Mouse (Mus musculus) forebrain, embryonic 12.5 days (tissue): ENCODE measurements at regions not wholly inside any gene's neighbourhood (a gene's known extent, or its start where the extent isn't known, plus 50 kb on each side); places are given as distances from the start of the nearest gene placed in this dataset.

ENCODE experiments used
- ATAC-seq: fragments of 200-750 bp; cut with Nextera tagmentation; 2 replicates; pipeline ENCODE4 v1.8.0; 2017; ENCODE audit warnings: moderate TSS enrichment; ENCODE audit not compliant: low FRiP score
- H3K27ac ChIP-seq: fragments of 300-500 bp; sonication (generic); 2 replicates; pipeline ENCODE4 v1.5.1; 2016; ENCODE audit warnings: mild to moderate bottlenecking
- H3K27me3 ChIP-seq: fragments of 300-500 bp; sonication (generic); 2 replicates; pipeline ENCODE4 v1.6.1; 2016; ENCODE audit warnings: mild to moderate bottlenecking
- H3K36me3 ChIP-seq: fragments of 300-500 bp; sonication (generic); replicated peaks from 2 replicates; pipeline ENCODE4 v1.6.1; 2016; ENCODE audit warnings: mild to moderate bottlenecking
- H3K4me1 ChIP-seq: fragments of 300-500 bp; sonication (generic); 2 replicates; pipeline ENCODE4 v1.6.1; 2016
- H3K4me2 ChIP-seq: fragments of 300-500 bp; sonication (generic); 2 replicates; pipeline ENCODE4 v1.6.1; 2016; ENCODE audit warnings: mild to moderate bottlenecking, moderate library complexity
- H3K4me3 ChIP-seq: fragments of 300-500 bp; sonication (generic); replicated peaks from 2 replicates; pipeline ENCODE4 v1.5.1; 2016; ENCODE audit warnings: mild to moderate bottlenecking
- H3K9ac ChIP-seq: fragments of 300-500 bp; sonication (generic); 2 replicates; pipeline ENCODE4 v1.6.1; 2016; ENCODE audit warnings: mild to moderate bottlenecking
- H3K9me3 ChIP-seq: fragments of 300-500 bp; sonication (generic); 2 replicates; pipeline ENCODE4 v1.6.1; 2016
- WGBS: fragments of 180-500 bp; shearing (Covaris S2); methylation state at CpG from one replicate; pipeline ENCODE4 v1.1.7; 2016; 5-methylcytosine and 5-hydroxymethylcytosine counted together

- no peak for ATAC-seq
- Histone ChIP-seq H3K36me3 (no peaks in the 10 kb centered on the region), H3K9me3 (no peaks in the 10 kb centered on the region), H3K27ac (no peak overlapping the region), H3K4me1 (no peaks in the 10 kb centered on the region), H3K9ac (no peak overlapping the region), H3K27me3 (no peaks in the 10 kb centered on the region), H3K4me2 (no peak overlapping the region), H3K4me3 (no peak overlapping the region)
- WGBS: 90% methylated on average over 2 of the region's 2 CpGs
These were observed 155.2 kb upstream of the Trp63 start for GRCm38 (mm10) chr16:25528313-25528712.

- ATAC-seq: no peak
- WGBS: 91% methylated on average over 1 of the region's 1 CpGs
These were observed 153.9 kb upstream of the Trp63 start for GRCm38 (mm10) chr16:25529681-25530080.

GRCm38 (mm10) chr16:25531761-25532336 lies 151.7 kb upstream of the Trp63 start:
- no peak overlapping the region for H3K9ac ChIP-seq
- WGBS: 78% methylated on average over 4 of the region's 4 CpGs
- ATAC-seq: no peak
- no peaks in the 10 kb centered on the region for H3K4me1 ChIP-seq
- H3K4me2 ChIP-seq: no peak overlapping the region
- no peak overlapping the region for H3K27ac ChIP-seq
- H3K36me3 ChIP-seq: no peaks in the 10 kb centered on the region
- H3K27me3 ChIP-seq: no peaks in the 10 kb centered on the region
- H3K4me3 ChIP-seq: no peak overlapping the region
- H3K9me3 ChIP-seq: no peaks in the 10 kb centered on the region

More at GRCm38 (mm10) chr16:25529681-25530080, 153.9 kb upstream of the Trp63 start:
- no peak overlapping the region for H3K4me2 ChIP-seq
- no peaks in the 10 kb centered on the region for H3K4me1 ChIP-seq
- no peak overlapping the region for H3K9ac ChIP-seq
- no peaks in the 10 kb centered on the region for H3K9me3 ChIP-seq
- H3K4me3 ChIP-seq: no peak overlapping the region
- H3K27ac ChIP-seq: no peak overlapping the region
- no peaks in the 10 kb centered on the region for H3K36me3 ChIP-seq
- no peaks in the 10 kb centered on the region for H3K27me3 ChIP-seq

DNA sequence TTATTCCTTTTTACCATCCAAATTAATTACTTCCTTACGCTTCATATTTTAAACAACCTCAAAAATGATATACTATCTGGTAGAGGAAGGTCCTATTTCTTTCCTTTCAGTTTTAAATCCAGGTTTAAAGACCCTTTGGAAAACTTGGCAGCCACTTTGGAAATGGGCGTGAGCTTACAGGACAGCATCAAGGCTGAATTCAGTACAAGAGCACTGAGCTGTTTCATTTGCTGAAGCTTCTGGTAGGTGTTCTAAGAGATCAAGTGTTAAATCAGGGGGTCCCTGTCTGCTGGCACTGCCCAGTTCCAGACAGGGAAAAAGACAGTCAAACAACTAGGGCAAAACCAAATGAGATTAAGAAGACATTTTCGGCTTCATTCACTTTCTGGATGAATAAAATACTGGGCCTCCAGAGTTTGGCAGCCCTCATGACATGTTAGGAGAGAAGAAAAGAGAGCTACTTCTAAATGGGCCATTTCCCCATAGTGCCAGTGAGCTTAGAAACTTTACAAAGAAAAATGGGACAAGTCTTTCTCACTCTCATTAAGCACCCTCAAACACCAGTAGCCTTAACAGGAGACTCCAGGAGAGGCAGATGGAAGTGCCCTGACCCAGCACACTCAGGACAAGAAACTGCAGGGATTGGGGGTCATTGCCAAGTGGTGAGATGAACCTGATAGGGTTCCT lies 150.9 kb upstream of the Trp63 start:
- Histone ChIP-seq H3K27me3 (no peaks in the 10 kb centered on the region), H3K4me1 (no peaks in the 10 kb centered on the region), H3K27ac (no peak overlapping the region), H3K36me3 (no peaks in the 10 kb centered on the region), H3K4me3 (no peak overlapping the region), H3K4me2 (no peak overlapping the region), H3K9me3 (no peaks in the 10 kb centered on the region), H3K9ac (no peak overlapping the region)
- no peak for ATAC-seq
- 87% methylated on average over 3 of the region's 3 CpGs for WGBS

GRCm38 (mm10) chr16:25533206-25533580 lies 150.4 kb upstream of the Trp63 start:
- H3K9me3 ChIP-seq: no peaks in the 10 kb centered on the region
- no peaks in the 10 kb centered on the region for H3K27me3 ChIP-seq
- 90% methylated on average over 4 of the region's 4 CpGs for WGBS
- H3K4me3 ChIP-seq: no peak overlapping the region
- H3K4me2 ChIP-seq: no peak overlapping the region
- no peak overlapping the region for H3K27ac ChIP-seq
- no peaks in the 10 kb centered on the region for H3K4me1 ChIP-seq
- ATAC-seq: no peak
- H3K36me3 ChIP-seq: no peaks in the 10 kb centered on the region
- no peak overlapping the region for H3K9ac ChIP-seq

GRCm38 (mm10) chr16:25536550-25536949 lies 147.0 kb upstream of the Trp63 start:
- Histone ChIP-seq H3K27me3 (no peaks in the 10 kb centered on the region), H3K27ac (no peak overlapping the region), H3K9me3 (no peaks in the 10 kb centered on the region), H3K4me2 (no peak overlapping the region), H3K4me1 (no peaks in the 10 kb centered on the region), H3K9ac (no peak overlapping the region), H3K4me3 (no peak overlapping the region), H3K36me3 (no peaks in the 10 kb centered on the region)
- no peak for ATAC-seq
- WGBS: 91% methylated on average over 6 of the region's 6 CpGs

DNA sequence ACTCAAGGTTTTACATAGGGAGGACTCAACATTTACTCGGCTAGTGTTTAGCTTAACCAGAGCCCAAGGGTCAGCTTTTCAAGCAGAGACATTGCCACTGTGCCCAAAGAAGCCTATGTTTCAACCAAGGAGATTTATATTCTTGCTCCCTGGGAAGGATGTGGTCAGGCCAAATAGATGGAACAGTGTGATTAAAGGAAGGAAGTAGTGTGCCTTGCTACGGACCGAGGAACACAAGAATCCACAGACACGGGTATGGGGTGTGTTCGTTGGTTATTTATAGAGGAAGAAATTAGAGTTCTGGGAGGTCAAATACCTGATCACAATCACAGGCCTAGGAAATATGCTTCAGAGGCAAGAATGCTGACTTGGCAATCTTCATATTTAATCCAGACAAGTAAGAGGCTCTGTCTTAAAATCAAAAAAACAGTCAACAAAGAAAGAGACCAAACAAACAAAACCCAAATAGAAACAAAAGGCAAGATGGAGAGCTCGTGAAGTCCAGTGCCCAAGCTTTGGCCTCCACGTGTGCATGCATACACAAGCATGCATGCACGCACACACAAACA lies 133.9 kb upstream of the Trp63 start:
- Histone ChIP-seq H3K27ac (no peak overlapping the region), H3K36me3 (no peaks in the 10 kb centered on the region), H3K9ac (no peak overlapping the region), H3K4me1 (no peaks in the 10 kb centered on the region), H3K4me3 (no peak overlapping the region), H3K27me3 (no peaks in the 10 kb centered on the region), H3K4me2 (no peak overlapping the region), H3K9me3 (no peaks in the 10 kb centered on the region)
- ATAC-seq: no peak
- WGBS: 92% methylated on average over 8 of the region's 8 CpGs

DNA sequence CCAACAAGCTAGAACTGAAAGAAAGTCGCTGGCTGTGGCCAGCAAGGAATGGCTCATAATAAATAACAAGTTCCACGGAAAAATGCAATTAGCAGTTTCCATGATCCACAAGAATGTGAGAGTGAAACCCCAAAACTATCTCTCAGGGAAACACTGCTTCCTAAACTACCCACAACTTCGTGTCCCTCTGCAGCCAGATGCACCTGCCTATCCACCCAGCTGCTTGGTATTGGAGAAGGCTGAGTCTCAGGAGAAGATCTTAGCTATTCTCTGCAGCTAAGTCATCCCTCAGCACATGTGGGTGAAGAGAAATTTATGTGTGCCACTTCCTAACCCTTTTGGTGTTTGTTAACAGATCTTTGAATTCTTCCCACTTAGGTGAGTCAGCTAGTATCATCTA lies 126.4 kb upstream of the Trp63 start:
- no peak overlapping the region for H3K9ac ChIP-seq
- H3K4me2 ChIP-seq: no peak overlapping the region
- 75% methylated on average over 3 of the region's 3 CpGs for WGBS
- no peaks in the 10 kb centered on the region for H3K4me1 ChIP-seq
- no peaks in the 10 kb centered on the region for H3K27me3 ChIP-seq
- H3K27ac ChIP-seq: no peak overlapping the region
- no peak for ATAC-seq
- H3K4me3 ChIP-seq: no peak overlapping the region
- no peaks in the 10 kb centered on the region for H3K36me3 ChIP-seq
- no peaks in the 10 kb centered on the region for H3K9me3 ChIP-seq

- no peaks in the 10 kb centered on the region; the same call in 1 of the 2 replicates for H3K4me1 ChIP-seq
- H3K36me3 ChIP-seq: no peaks in the 10 kb centered on the region
- no peak for ATAC-seq
- H3K9me3 ChIP-seq: no peaks in the 10 kb centered on the region
- H3K4me3 ChIP-seq: no peak overlapping the region
- H3K9ac ChIP-seq: no peak overlapping the region
- 89% methylated on average over 6 of the region's 6 CpGs for WGBS
- H3K27ac ChIP-seq: no peak overlapping the region
- no peaks in the 10 kb centered on the region for H3K27me3 ChIP-seq
- H3K4me2 ChIP-seq: no peak overlapping the region
These were observed 103.3 kb upstream of the Trp63 start for GRCm38 (mm10) chr16:25580216-25580615.

GRCm38 (mm10) chr16:25584337-25585069 lies 99.1 kb upstream of the Trp63 start:
- Histone ChIP-seq H3K9me3 (no peaks in the 10 kb centered on the region), H3K4me3 (no peak overlapping the region), H3K36me3 (no peaks in the 10 kb centered on the region), H3K4me2 (no peak overlapping the region), H3K4me1 (no peaks in the 10 kb centered on the region), H3K27me3 (no peaks in the 10 kb centered on the region), H3K27ac (no peak overlapping the region), H3K9ac (no peak overlapping the region)
- WGBS: 77% methylated on average over 14 of the region's 14 CpGs
- ATAC-seq: no peak

DNA sequence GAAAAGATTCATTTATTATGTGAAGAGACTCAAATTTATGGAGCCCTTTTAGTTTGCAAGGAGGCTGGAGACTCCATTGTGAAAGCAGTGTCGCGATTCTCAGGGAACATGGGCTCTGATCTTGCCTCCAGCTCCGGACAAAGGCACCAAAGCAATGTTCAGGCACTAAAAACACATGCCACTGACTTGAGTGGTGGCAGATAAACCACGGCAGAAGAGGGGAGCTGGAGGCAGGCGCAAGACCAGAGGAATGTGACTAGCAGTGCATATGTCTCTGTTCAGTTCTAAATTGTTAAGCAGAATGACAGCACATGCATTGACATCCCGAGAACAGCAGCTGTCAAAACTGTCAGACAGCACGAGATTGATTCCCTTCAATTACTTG lies 98.5 kb upstream of the Trp63 start:
- H3K4me1 ChIP-seq: no peaks in the 10 kb centered on the region
- no peaks in the 10 kb centered on the region for H3K9me3 ChIP-seq
- H3K4me3 ChIP-seq: no peak overlapping the region
- H3K4me2 ChIP-seq: no peak overlapping the region
- 66% methylated on average over 7 of the region's 7 CpGs for WGBS
- no peaks in the 10 kb centered on the region for H3K27me3 ChIP-seq
- H3K27ac ChIP-seq: no peak overlapping the region
- H3K36me3 ChIP-seq: no peaks in the 10 kb centered on the region
- ATAC-seq: no peak
- H3K9ac ChIP-seq: no peak overlapping the region

DNA sequence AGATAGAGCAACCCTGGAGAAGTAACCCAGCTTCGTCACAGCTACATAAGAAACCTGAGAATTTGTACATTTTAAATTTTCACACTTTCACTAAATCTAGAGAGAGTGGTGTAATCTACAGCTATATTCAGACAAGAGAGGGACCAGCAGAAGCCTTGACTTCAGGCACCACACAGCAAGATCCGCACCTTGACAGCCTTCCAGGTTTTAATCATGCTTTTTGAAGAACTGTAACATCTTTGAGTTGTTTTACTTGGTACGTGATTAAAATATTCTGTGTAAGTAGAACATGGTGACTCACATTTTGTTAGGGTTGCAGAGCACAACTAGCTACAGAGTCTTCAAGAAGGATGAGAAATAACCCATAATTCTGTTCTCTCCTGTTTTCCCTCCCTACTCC lies 97.6 kb upstream of the Trp63 start:
- Histone ChIP-seq H3K4me1 (no peaks in the 10 kb centered on the region), H3K9me3 (no peaks in the 10 kb centered on the region), H3K4me3 (no peak overlapping the region), H3K9ac (no peak overlapping the region), H3K4me2 (no peak overlapping the region), H3K27ac (no peak overlapping the region), H3K36me3 (no peaks in the 10 kb centered on the region), H3K27me3 (no peaks in the 10 kb centered on the region)
- ATAC-seq: no peak
- 92% methylated on average over 3 of the region's 3 CpGs for WGBS
